Mouse (Mus musculus): ENCODE results near the gene Pebp1.

DNA sequence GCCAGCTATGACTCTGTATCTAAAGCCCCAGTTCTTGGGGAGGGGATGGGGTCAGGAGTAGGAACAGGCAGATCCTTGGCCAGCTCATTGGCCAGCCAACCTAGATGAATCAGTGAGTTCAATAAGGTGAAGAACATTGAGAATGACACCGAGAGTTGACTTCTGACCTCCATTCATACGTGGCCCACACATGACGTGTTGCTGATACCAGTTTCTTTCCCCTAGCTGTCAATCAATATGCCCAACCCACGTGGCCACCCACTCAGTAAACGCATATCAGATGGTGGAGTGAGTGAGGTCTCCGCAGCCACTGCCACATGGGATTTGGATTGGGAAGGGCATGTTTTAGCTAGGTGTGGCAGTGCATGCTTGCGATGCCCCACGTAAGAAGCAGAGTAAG, 42.3 kb downstream of the Pebp1 start:
- TF ChIP-seq GATA1 (IDR thresholded peaks at IDR 0.05; ENCODE audit: low read length) (no peak), TAL1 (IDR thresholded peaks at IDR 0.05; ENCODE audit: low read length) (no peak)

Measured in erythroblast, embryonic 14.5 days (primary cell).